ENCODE assay signal across 8 mouse cellular contexts in genomic region chr8:8661759-8662138, GRCm38 (mm10). TPM values are rescaled to one million over a fixed set of nuclear protein-coding genes. Genes with fewer than 3 reads are reported as not detected.
A peak's percentile ranks its signal among the peaks of the same experiment; 100 is the strongest.
DNase-seq lines count a peak whose midpoint lies in the region; ATAC-seq and TF ChIP-seq lines count a peak whose summit lies in the region.

No protein-coding gene starts in this region.

- no peaks in the 10 kb centered on the region for H3K27me3 ChIP-seq in hindbrain, embryonic 11.5 days (ENCODE audit: control insufficient read depth, insufficient read depth, low read length)
- H3K27me3 ChIP-seq in lung, embryonic 16.5 days (ENCODE audit: control insufficient read depth, insufficient read depth, low read depth, low read length), result no peaks in the 10 kb centered on the region
- peaks cover 17% of the 10 kb centered on the region for H3K27me3 ChIP-seq in thymus, adult 2 months (ENCODE audit: control insufficient read depth, insufficient read depth, low read length)

- H3K4me2 ChIP-seq in hindbrain, embryonic 11.5 days (replicated peaks; ENCODE audit: low read depth, low read length), result peak overlapping the region; percentile 85
- H3K4me2 ChIP-seq in lung, embryonic 16.5 days (ENCODE audit: low read depth, low read length), result peak overlapping the region; percentile 97

- H3K4me3 ChIP-seq in hindbrain, embryonic 11.5 days (ENCODE audit: low read depth, low read length), result peak overlapping the region; percentile 96
- H3K4me3 ChIP-seq in lung, embryonic 16.5 days (ENCODE audit: low read length), result peak overlapping the region; percentile 95
- H3K4me3 ChIP-seq in thymus, adult 2 months (ENCODE audit: control insufficient read depth, insufficient read depth, low read length), result peak overlapping the region; percentile 58

- no peaks in the 10 kb centered on the region for H3K9me3 ChIP-seq in hindbrain, embryonic 11.5 days (ENCODE audit: control insufficient read depth, low read length)
- H3K9me3 ChIP-seq in lung, embryonic 16.5 days (ENCODE audit: control insufficient read depth, low read length), result no peaks in the 10 kb centered on the region

- DNase-seq in NIH3T3 (ENCODE audit: low read depth), result peak; percentile 95
- peak; percentile 72 for DNase-seq in cerebellum, adult 9-11 months
- peak; percentile 84 to 97 for DNase-seq in frontal cortex, adult 2 months (ENCODE audit: extremely low spot score in 1 of 2, low spot score in 1 of 2)
- DNase-seq in hindbrain, embryonic 11.5 days (ENCODE audit: low spot score), result peak; percentile 96
- DNase-seq in layer of hippocampus, adult 9-11 months, result peak; percentile 84
- DNase-seq in ovary, adult 18-20 months (ENCODE audit: low spot score), result peak; percentile 67
- peak; percentile 86 for DNase-seq in thymus, adult 2 months

- peak; percentile 60; the same call in 1 of the 2 replicates for TF ChIP-seq CTCF in thymus, adult 2 months (IDR thresholded peaks at IDR 0.05; ENCODE audit: borderline replicate concordance, control insufficient read depth, extremely low read depth, insufficient read depth, low read length, poor library complexity)

- under 1% methylated on average over 23 of the region's 23 CpGs for WGBS in hindbrain, embryonic 11.5 days
- under 1% methylated on average over 23 of the region's 23 CpGs for WGBS in lung, embryonic 16.5 days
- 1% methylated on average over 23 of the region's 23 CpGs for WGBS in thymus, adult 2 months

- H3K36me3 ChIP-seq in hindbrain, embryonic 11.5 days (ENCODE audit: control insufficient read depth, insufficient read depth, low read length), result no peaks in the 10 kb centered on the region
- H3K36me3 ChIP-seq in lung, embryonic 16.5 days (ENCODE audit: control insufficient read depth, insufficient read depth, low read length), result peaks cover 9% of the 10 kb centered on the region
- H3K36me3 ChIP-seq in thymus, adult 2 months (ENCODE audit: control insufficient read depth, insufficient read depth, low read length), result peaks cover 6% of the 10 kb centered on the region

- no peaks in the 10 kb centered on the region for H3K4me1 ChIP-seq in hindbrain, embryonic 11.5 days (replicated peaks; ENCODE audit: control insufficient read depth, insufficient read depth, low read length)
- H3K4me1 ChIP-seq in lung, embryonic 16.5 days (replicated peaks; ENCODE audit: control insufficient read depth, insufficient read depth, low read length), result peaks cover 19% of the 10 kb centered on the region; the same call in 1 of the 2 replicates
- peaks cover 11% of the 10 kb centered on the region for H3K4me1 ChIP-seq in thymus, adult 2 months (replicated peaks; ENCODE audit: control insufficient read depth, insufficient read depth, low read length)

- ATAC-seq in hindbrain, embryonic 11.5 days (ENCODE audit: low FRiP score), result no peak; the same call in none of the 2 replicates
- ATAC-seq in lung, embryonic 16.5 days (ENCODE audit: low read depth), result peak; percentile 27

- peak overlapping the region; percentile 77 for H3K27ac ChIP-seq in hindbrain, embryonic 11.5 days (ENCODE audit: low read depth, low read length)
- H3K27ac ChIP-seq in lung, embryonic 16.5 days (ENCODE audit: low read length), result peak overlapping the region; percentile 96
- H3K27ac ChIP-seq in thymus, adult 2 months (ENCODE audit: control insufficient read depth, insufficient read depth, low read length), result no peak overlapping the region

- no peak for TF ChIP-seq POLR2A in thymus, adult 2 months (IDR thresholded peaks at IDR 0.05; ENCODE audit: control insufficient read depth, extremely low read depth, insufficient read depth, low read length, poor library complexity)

- H3K9ac ChIP-seq in hindbrain, embryonic 11.5 days (ENCODE audit: low read depth, low read length), result peak overlapping the region; percentile 57
- peak overlapping the region; percentile 83 for H3K9ac ChIP-seq in lung, embryonic 16.5 days (ENCODE audit: low read length)

RNA-seq across cellular contexts. Expression of gene Efnb2, which starts 0.7 kb away (rescaled TPM):
- polyA plus RNA-seq in frontal cortex, adult 2 months (2012; rRNA removed), result 26.4 and 41.4 TPM in 2 replicates
- 36.3 and 43.6 TPM in 2 replicates for polyA plus RNA-seq in hindbrain, embryonic 11.5 days (2014; fragmentation: Nextera tagmentation; extraction: Ambion mirVana)
- polyA plus RNA-seq in lung, embryonic 16.5 days (2015; fragmentation: Nextera tagmentation; extraction: Ambion mirVana), result 15.1 and 20.4 TPM in 2 replicates
- 17.6 and 17.8 TPM in 2 replicates for polyA plus RNA-seq in thymus, adult 2 months (2012; rRNA removed)

RNA-seq across cellular contexts. Expression of gene Arglu1, which starts 28.6 kb away (rescaled TPM):
- 168 and 212 TPM in 2 replicates for polyA plus RNA-seq in frontal cortex, adult 2 months (2012; rRNA removed)
- 162 and 171 TPM in 2 replicates for polyA plus RNA-seq in hindbrain, embryonic 11.5 days (2014; fragmentation: Nextera tagmentation; extraction: Ambion mirVana)
- polyA plus RNA-seq in lung, embryonic 16.5 days (2015; fragmentation: Nextera tagmentation; extraction: Ambion mirVana), result 116 and 120 TPM in 2 replicates
- polyA plus RNA-seq in thymus, adult 2 months (2012; rRNA removed), result 56.9 and 69.4 TPM in 2 replicates
